Mouse (Mus musculus): Measurements from ENCODE around the gene Hes2.

The Hes2 gene

GRCm38 (mm10) chr4:152158585-152159284 is at the start of gene Hes2:
TSS of gene Hes2 (plus strand) at chr4:152158867.
- DNase-seq, result no peak

GRCm38 (mm10) chr4:152109509-152109908 is 49.2 kb upstream of the Hes2 start:
- no peak for DNase-seq

- DNase-seq, result no peak
Measured at GRCm38 (mm10) chr4:152110689-152111088, 48.0 kb upstream of the Hes2 start.

- no peak for DNase-seq
Measured at GRCm38 (mm10) chr4:152112329-152112728, 46.3 kb upstream of the Hes2 start.

- no peak for DNase-seq
Measured at GRCm38 (mm10) chr4:152114080-152114479, 44.6 kb upstream of the Hes2 start.

- DNase-seq, result no peak
Measured at GRCm38 (mm10) chr4:152115921-152116612, 42.6 kb upstream of the Hes2 start, which contains the start of gene Tnfrsf25. TSS of gene Tnfrsf25 (plus strand) at chr4:152115934.

- no peak for DNase-seq
Measured at GRCm38 (mm10) chr4:152117538-152117937, 41.1 kb upstream of the Hes2 start.

- DNase-seq, result peak; percentile 73
Measured at GRCm38 (mm10) chr4:152119396-152120292, 39.0 kb upstream of the Hes2 start.

GRCm38 (mm10) chr4:152120311-152121182 is 38.1 kb upstream of the Hes2 start:
- DNase-seq, result no peak

- no peak for DNase-seq
Measured at GRCm38 (mm10) chr4:152121183-152121505, 37.5 kb upstream of the Hes2 start.

- DNase-seq, result no peak
Measured at GRCm38 (mm10) chr4:152124361-152124961, 34.2 kb upstream of the Hes2 start.

GRCm38 (mm10) chr4:152125161-152126025 is 33.3 kb upstream of the Hes2 start:
- no peak for DNase-seq

- no peak for DNase-seq
Measured at GRCm38 (mm10) chr4:152126026-152126920, 32.4 kb upstream of the Hes2 start.

- DNase-seq, result no peak
Measured at GRCm38 (mm10) chr4:152127884-152128283, 30.8 kb upstream of the Hes2 start.

- no peak for DNase-seq
Measured at GRCm38 (mm10) chr4:152128784-152129183, 29.9 kb upstream of the Hes2 start.

GRCm38 (mm10) chr4:152129395-152129930 is 29.2 kb upstream of the Hes2 start:
- no peak for DNase-seq

GRCm38 (mm10) chr4:152130771-152131653 is 27.7 kb upstream of the Hes2 start:
- no peak for DNase-seq
